ENCODE assay signal across 7 mouse cellular contexts in the genomic region with DNA sequence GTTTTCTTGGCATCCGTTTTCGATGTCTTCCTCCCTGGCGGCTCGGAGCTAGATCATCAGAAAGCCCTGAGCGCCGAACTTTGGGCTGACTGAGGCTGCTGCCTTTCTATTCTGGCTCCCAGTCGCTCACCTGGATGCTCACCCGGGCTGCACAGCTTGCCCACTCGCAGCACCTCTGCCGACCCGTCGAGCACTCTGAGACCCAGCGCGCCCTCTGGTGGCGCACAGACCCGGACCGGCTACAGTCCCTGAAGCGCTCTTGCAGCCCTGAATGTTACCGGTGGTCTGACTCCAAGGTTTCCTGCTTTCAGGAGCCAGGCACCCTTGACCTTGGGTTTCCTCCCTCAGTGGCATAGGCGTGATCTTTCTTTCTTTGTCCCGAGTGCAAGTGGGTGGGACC. TPM values are rescaled to one million over a fixed set of nuclear protein-coding genes. Genes with fewer than 3 reads are reported as not detected.
DNase-seq lines count a peak whose midpoint lies in the region; ATAC-seq and TF ChIP-seq lines count a peak whose summit lies in the region.

No protein-coding gene starts in this region.

- TF ChIP-seq POLR2A in limb, embryonic 14.5 days (IDR thresholded peaks at IDR 0.05; ENCODE audit: borderline replicate concordance, extremely low read depth, insufficient read depth, insufficient read length): no peak

- H3K4me2 ChIP-seq in kidney, embryonic 14.5 days (replicated peaks; ENCODE audit: low read depth, low read length): peak overlapping the region; percentile 35; the same call in 1 of the 2 replicates
- peak overlapping the region; percentile 26; the same call in 1 of the 2 replicates for H3K4me2 ChIP-seq in limb, embryonic 14.5 days (replicated peaks; ENCODE audit: low read depth, low read length, severe bottlenecking)
- H3K4me2 ChIP-seq in midbrain, embryonic 16.5 days (ENCODE audit: low read length): peak overlapping the region; percentile 43

- peak; percentile 84 for DNase-seq in adrenal gland, postnatal 14 days
- peak; percentile 87 for DNase-seq in embryonic facial prominence, embryonic 10.5 days (ENCODE audit: low spot score)
- DNase-seq in heart, adult 9 months (ENCODE audit: low spot score in 2 of 2): peak; percentile 32 to 56
- peak; percentile 76 for DNase-seq in limb, embryonic 14.5 days (ENCODE audit: low spot score)
- peak; percentile 21 to 43 for DNase-seq in spleen, postnatal 14 days (ENCODE audit: low spot score in 2 of 2)

- ATAC-seq in kidney, embryonic 14.5 days (ENCODE audit: low FRiP score, low TSS enrichment): peak; percentile 46; the same call in 1 of the 2 replicates
- ATAC-seq in limb, embryonic 14.5 days (ENCODE audit: low FRiP score, low read depth): no peak
- ATAC-seq in midbrain, embryonic 16.5 days: peak; percentile 64

- no peaks in the 10 kb centered on the region for H3K9me3 ChIP-seq in embryonic facial prominence, embryonic 10.5 days
- no peaks in the 10 kb centered on the region for H3K9me3 ChIP-seq in kidney, embryonic 14.5 days (ENCODE audit: control insufficient read depth, low read length)
- H3K9me3 ChIP-seq in limb, embryonic 14.5 days (ENCODE audit: control insufficient read depth, low read length): no peaks in the 10 kb centered on the region
- no peaks in the 10 kb centered on the region; the same call in 1 of the 2 replicates for H3K9me3 ChIP-seq in midbrain, embryonic 16.5 days (replicated peaks; ENCODE audit: control insufficient read depth, low read length, poor library complexity, severe bottlenecking)

- H3K4me3 ChIP-seq in embryonic facial prominence, embryonic 10.5 days: no peak overlapping the region
- 0 out of 2 replicates have a peak overlapping the region, but pooled peaks have one; percentile 13 for H3K4me3 ChIP-seq in kidney, embryonic 14.5 days (ENCODE audit: low read length)
- H3K4me3 ChIP-seq in limb, embryonic 14.5 days (replicated peaks; ENCODE audit: low read length): 0 out of 2 replicates have a peak overlapping the region, but pooled peaks have one; percentile 7
- 0 out of 2 replicates have a peak overlapping the region, but pooled peaks have one; percentile 3 for H3K4me3 ChIP-seq in midbrain, embryonic 16.5 days (ENCODE audit: low read depth, low read length)

- peaks cover 9% of the 10 kb centered on the region for H3K4me1 ChIP-seq in embryonic facial prominence, embryonic 10.5 days
- no peaks in the 10 kb centered on the region for H3K4me1 ChIP-seq in kidney, embryonic 14.5 days (ENCODE audit: control insufficient read depth, insufficient read depth, low read length)
- no peaks in the 10 kb centered on the region for H3K4me1 ChIP-seq in limb, embryonic 14.5 days (ENCODE audit: control insufficient read depth, insufficient read depth, low read length)
- H3K4me1 ChIP-seq in midbrain, embryonic 16.5 days (ENCODE audit: control insufficient read depth, insufficient read depth, low read length): no peaks in the 10 kb centered on the region

- H3K36me3 ChIP-seq in embryonic facial prominence, embryonic 10.5 days (replicated peaks): no peaks in the 10 kb centered on the region
- no peaks in the 10 kb centered on the region for H3K36me3 ChIP-seq in kidney, embryonic 14.5 days (ENCODE audit: control insufficient read depth, insufficient read depth, low read length)
- no peaks in the 10 kb centered on the region for H3K36me3 ChIP-seq in limb, embryonic 14.5 days (ENCODE audit: control insufficient read depth, insufficient read depth, low read length)
- no peaks in the 10 kb centered on the region for H3K36me3 ChIP-seq in midbrain, embryonic 16.5 days (ENCODE audit: control insufficient read depth, insufficient read depth, low read length)

- WGBS in embryonic facial prominence, embryonic 10.5 days: 6% methylated on average over 21 of the region's 21 CpGs
- WGBS in kidney, embryonic 14.5 days: 5% methylated on average over 21 of the region's 21 CpGs
- whole genome bisulfite sequencing in limb, embryonic 14.5 days: 8% methylated on average over 21 of the region's 21 CpGs
- WGBS in midbrain, embryonic 16.5 days: 9% methylated on average over 21 of the region's 21 CpGs

- no peak overlapping the region for H3K27ac ChIP-seq in embryonic facial prominence, embryonic 10.5 days (replicated peaks)
- H3K27ac ChIP-seq in kidney, embryonic 14.5 days (ENCODE audit: low read depth, low read length): no peak overlapping the region
- no peak overlapping the region for H3K27ac ChIP-seq in limb, embryonic 14.5 days (replicated peaks; ENCODE audit: low read depth, low read length)
- no peak overlapping the region for H3K27ac ChIP-seq in midbrain, embryonic 16.5 days (ENCODE audit: low read length)

- no peak overlapping the region for H3K9ac ChIP-seq in kidney, embryonic 14.5 days (ENCODE audit: low read depth, low read length)
- H3K9ac ChIP-seq in limb, embryonic 14.5 days (ENCODE audit: low read depth, low read length, severe bottlenecking): no peak overlapping the region
- H3K9ac ChIP-seq in midbrain, embryonic 16.5 days (ENCODE audit: low read depth, low read length): no peak overlapping the region

- H3K27me3 ChIP-seq in embryonic facial prominence, embryonic 10.5 days (replicated peaks; ENCODE audit: low read depth, poor library complexity, severe bottlenecking): peaks cover 43% of the 10 kb centered on the region
- H3K27me3 ChIP-seq in kidney, embryonic 14.5 days (ENCODE audit: control insufficient read depth, insufficient read depth, low read length): peaks cover 13% of the 10 kb centered on the region
- peaks cover 11% of the 10 kb centered on the region; the same call in 1 of the 2 replicates for H3K27me3 ChIP-seq in limb, embryonic 14.5 days (ENCODE audit: control insufficient read depth, insufficient read depth, low read length)
- peaks cover 7% of the 10 kb centered on the region; the same call in 1 of the 2 replicates for H3K27me3 ChIP-seq in midbrain, embryonic 16.5 days (ENCODE audit: control insufficient read depth, insufficient read depth, low read depth, low read length)

RNA-seq across cellular contexts. Expression of a gene that starts 41.8 kb away (rescaled TPM):
- total RNA-seq in adrenal gland, postnatal 14 days (2021): 0.26 and 0.34 TPM in 2 replicates
- 0.13 and 0.20 TPM in 2 replicates for polyA plus RNA-seq in embryonic facial prominence, embryonic 10.5 days (2016; fragmentation: Nextera tagmentation; extraction: Ambion mirVana)
- polyA plus RNA-seq in kidney, embryonic 14.5 days (2014; fragmentation: Nextera tagmentation; extraction: Ambion mirVana): 0.14 and 0.15 TPM in 2 replicates
- polyA plus RNA-seq in limb, embryonic 14.5 days (2012; rRNA removed): 1.8 and 2.0 TPM in 2 replicates
- 0.61 and 0.91 TPM in 2 replicates for polyA plus RNA-seq in limb, embryonic 14.5 days (2014; fragmentation: Nextera tagmentation; extraction: Ambion mirVana)
- polyA plus RNA-seq in midbrain, embryonic 16.5 days (2015; fragmentation: Nextera tagmentation; extraction: Ambion mirVana): 4.7 and 4.9 TPM in 2 replicates

Comparison
In these comparisons a context has a peak if more than half of its experiments do, and no peak if none do; other contexts are left out.
1. DNase-seq: peak in every context shown above with its lines; median percentile 87 in embryonic facial prominence, embryonic 10.5 days; 84 in adrenal gland, postnatal 14 days; 76 in limb, embryonic 14.5 days; 44 in heart, adult 9 months; 32 in spleen, postnatal 14 days.